Mouse (Mus musculus): ENCODE results near the gene Mrpl4. TPM values are rescaled to one million over a fixed set of nuclear protein-coding genes. Genes with fewer than 3 reads are reported as not detected.

The Mrpl4 gene
- polyA plus RNA-seq, 1 experiment from 2014 or later, result 90.2 TPM

GRCm38 (mm10) chr9:21034481-21035085 is 32.0 kb downstream of the Mrpl4 start:
- Histone ChIP-seq H3K4me1 (replicated peaks; ENCODE audit: control insufficient read depth, insufficient read depth) (0 out of 2 replicates have a peak, but pooled peaks cover 3% of the 10 kb centered on the region), H3K4me2 (replicated peaks; ENCODE audit: low read depth) (no peak overlapping the region), H3K9me3 (ENCODE audit: control insufficient read depth, low read length) (no peaks in the 10 kb centered on the region), H3K36me3 (ENCODE audit: control insufficient read depth, insufficient read depth, low read length) (no peaks in the 10 kb centered on the region), H3K27me3 (ENCODE audit: control insufficient read depth, insufficient read depth, low read length) (peaks cover 35% of the 10 kb centered on the region), H3K27ac (replicated peaks) (no peak overlapping the region), H3K4me3 (ENCODE audit: low read depth, low read length) (no peak overlapping the region), H3K9ac (ENCODE audit: low read length) (no peak overlapping the region)
- WGBS, result 10% methylated on average over 17 of the region's 17 CpGs
- ATAC-seq (ENCODE audit: low FRiP score, low TSS enrichment), result no peak
- TF ChIP-seq CTCF (IDR thresholded peaks at IDR 0.05; ENCODE audit: low read depth) (no peak), EP300 (optimal IDR thresholded peaks at IDR 0.05) (no peak)
- peak; percentile 38 for DNase-seq (ENCODE audit: low spot score)

GRCm38 (mm10) chr9:21035586-21035985 is 33.0 kb downstream of the Mrpl4 start:
- TF ChIP-seq EP300 (optimal IDR thresholded peaks at IDR 0.05) (no peak), CTCF (IDR thresholded peaks at IDR 0.05; ENCODE audit: low read depth) (no peak)
- H3K27me3 ChIP-seq (ENCODE audit: control insufficient read depth, insufficient read depth, low read length), result peaks cover 35% of the 10 kb centered on the region
- WGBS, result 33% methylated on average over 9 of the region's 9 CpGs
- ATAC-seq (ENCODE audit: low FRiP score, low TSS enrichment) (no peak), DNase-seq (ENCODE audit: low spot score) (no peak)
- no peak overlapping the region for H3K4me3 ChIP-seq (ENCODE audit: low read depth, low read length)
- no peaks in the 10 kb centered on the region for H3K36me3 ChIP-seq (ENCODE audit: control insufficient read depth, insufficient read depth, low read length)
- no peak overlapping the region for H3K9ac ChIP-seq (ENCODE audit: low read length)
- no peak overlapping the region for H3K4me2 ChIP-seq (replicated peaks; ENCODE audit: low read depth)
- H3K27ac ChIP-seq (replicated peaks), result no peak overlapping the region
- no peaks in the 10 kb centered on the region for H3K9me3 ChIP-seq (ENCODE audit: control insufficient read depth, low read length)
- no peaks in the 10 kb centered on the region for H3K4me1 ChIP-seq (replicated peaks; ENCODE audit: control insufficient read depth, insufficient read depth)

DNA sequence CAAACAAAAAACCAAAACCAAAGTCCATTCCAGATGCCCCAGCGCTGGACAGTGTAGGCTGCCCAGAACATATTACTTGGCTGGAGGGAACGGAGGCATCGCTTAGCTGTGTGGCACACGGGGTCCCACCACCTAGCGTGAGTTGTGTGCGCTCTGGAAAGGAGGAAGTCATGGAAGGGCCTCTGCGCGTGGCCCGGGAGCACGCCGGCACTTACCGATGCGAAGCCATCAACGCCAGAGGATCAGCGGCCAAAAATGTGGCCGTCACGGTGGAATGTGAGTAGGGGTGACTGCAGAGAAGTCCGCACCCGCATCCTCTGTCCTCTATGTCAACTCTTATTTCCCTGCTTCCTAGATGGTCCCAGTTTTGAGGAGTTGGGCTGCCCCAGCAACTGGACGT is 33.6 kb downstream of the Mrpl4 start:
- DNase-seq (ENCODE audit: low spot score) (no peak), ATAC-seq (ENCODE audit: low FRiP score, low TSS enrichment) (no peak)
- H3K4me1 ChIP-seq (replicated peaks; ENCODE audit: control insufficient read depth, insufficient read depth), result no peaks in the 10 kb centered on the region
- WGBS, result 15% methylated on average over 20 of the region's 20 CpGs
- no peaks in the 10 kb centered on the region for H3K9me3 ChIP-seq (ENCODE audit: control insufficient read depth, low read length)
- H3K36me3 ChIP-seq (ENCODE audit: control insufficient read depth, insufficient read depth, low read length), result no peaks in the 10 kb centered on the region
- no peak overlapping the region for H3K9ac ChIP-seq (ENCODE audit: low read length)
- TF ChIP-seq EP300 (optimal IDR thresholded peaks at IDR 0.05), result no peak
- TF ChIP-seq CTCF (IDR thresholded peaks at IDR 0.05; ENCODE audit: low read depth), result no peak
- H3K4me2 ChIP-seq (replicated peaks; ENCODE audit: low read depth), result no peak overlapping the region
- H3K27ac ChIP-seq (replicated peaks), result no peak overlapping the region
- no peak overlapping the region for H3K4me3 ChIP-seq (ENCODE audit: low read depth, low read length)
- peaks cover 35% of the 10 kb centered on the region for H3K27me3 ChIP-seq (ENCODE audit: control insufficient read depth, insufficient read depth, low read length)

DNA sequence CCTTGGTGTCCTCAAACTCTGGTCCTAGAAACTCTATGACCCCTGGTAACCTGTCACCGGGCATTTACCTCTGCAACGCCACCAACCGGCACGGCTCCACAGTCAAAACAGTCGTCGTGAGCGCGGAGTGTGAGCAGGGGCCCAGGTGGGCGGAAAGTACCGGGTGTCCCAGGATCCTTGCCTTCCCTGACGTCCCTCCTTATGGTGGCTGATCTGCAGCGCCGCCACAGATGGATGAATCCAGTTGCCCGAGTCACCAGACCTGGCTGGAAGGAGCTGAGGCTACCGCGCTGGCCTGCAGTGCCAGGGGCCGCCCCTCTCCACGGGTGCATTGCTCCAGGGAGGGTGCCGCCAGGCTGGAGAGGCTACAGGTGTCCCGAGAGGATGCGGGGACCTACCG is 34.1 kb downstream of the Mrpl4 start:
- Histone ChIP-seq H3K36me3 (ENCODE audit: control insufficient read depth, insufficient read depth, low read length) (no peaks in the 10 kb centered on the region), H3K9ac (ENCODE audit: low read length) (no peak overlapping the region), H3K4me2 (replicated peaks; ENCODE audit: low read depth) (no peak overlapping the region; the same call in 1 of the 2 replicates), H3K4me1 (replicated peaks; ENCODE audit: control insufficient read depth, insufficient read depth) (no peaks in the 10 kb centered on the region), H3K27ac (replicated peaks) (no peak overlapping the region), H3K9me3 (ENCODE audit: control insufficient read depth, low read length) (no peaks in the 10 kb centered on the region), H3K27me3 (ENCODE audit: control insufficient read depth, insufficient read depth, low read length) (peaks cover 35% of the 10 kb centered on the region), H3K4me3 (ENCODE audit: low read depth, low read length) (no peak overlapping the region)
- WGBS, result 6% methylated on average over 22 of the region's 22 CpGs
- TF ChIP-seq EP300 (optimal IDR thresholded peaks at IDR 0.05) (no peak), CTCF (IDR thresholded peaks at IDR 0.05; ENCODE audit: low read depth) (no peak)
- no peak for ATAC-seq (ENCODE audit: low FRiP score, low TSS enrichment)
- DNase-seq (ENCODE audit: low spot score), result no peak

DNA sequence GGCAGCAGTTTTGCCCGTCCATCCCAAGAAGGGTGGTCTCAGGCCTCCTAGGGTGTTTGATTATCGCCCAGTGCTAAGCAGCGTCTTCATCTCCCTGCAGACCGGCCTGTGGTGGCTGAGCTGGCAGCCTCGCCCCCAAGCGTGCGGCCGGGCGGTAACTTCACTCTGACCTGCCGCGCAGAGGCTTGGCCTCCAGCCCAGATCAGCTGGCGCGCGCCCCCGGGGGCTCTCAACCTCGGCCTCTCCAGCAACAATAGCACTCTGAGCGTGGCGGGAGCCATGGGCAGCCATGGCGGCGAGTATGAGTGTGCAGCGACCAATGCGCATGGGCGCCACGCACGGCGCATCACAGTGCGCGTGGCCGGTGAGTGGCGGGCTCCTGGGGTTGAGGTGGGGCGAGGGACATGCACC is 34.9 kb downstream of the Mrpl4 start:
- peaks cover 30% of the 10 kb centered on the region for H3K27me3 ChIP-seq (ENCODE audit: control insufficient read depth, insufficient read depth, low read length)
- peak overlapping the region; percentile 60 for H3K4me2 ChIP-seq (replicated peaks; ENCODE audit: low read depth)
- no peak overlapping the region for H3K27ac ChIP-seq (replicated peaks)
- no peak overlapping the region for H3K9ac ChIP-seq (ENCODE audit: low read length)
- H3K9me3 ChIP-seq (ENCODE audit: control insufficient read depth, low read length), result no peaks in the 10 kb centered on the region
- 2% methylated on average over 31 of the region's 31 CpGs for whole genome bisulfite sequencing
- H3K36me3 ChIP-seq (ENCODE audit: control insufficient read depth, insufficient read depth, low read length), result no peaks in the 10 kb centered on the region
- TF ChIP-seq EP300 (optimal IDR thresholded peaks at IDR 0.05) (no peak), CTCF (IDR thresholded peaks at IDR 0.05; ENCODE audit: low read depth) (no peak)
- ATAC-seq (ENCODE audit: low FRiP score, low TSS enrichment) (no peak), DNase-seq (ENCODE audit: low spot score) (peak; percentile 46)
- H3K4me1 ChIP-seq (replicated peaks; ENCODE audit: control insufficient read depth, insufficient read depth), result no peaks in the 10 kb centered on the region
- H3K4me3 ChIP-seq (ENCODE audit: low read depth, low read length), result peak overlapping the region; percentile 38

- no peaks in the 10 kb centered on the region for H3K4me1 ChIP-seq (replicated peaks; ENCODE audit: control insufficient read depth, insufficient read depth)
- H3K9me3 ChIP-seq (ENCODE audit: control insufficient read depth, low read length), result no peaks in the 10 kb centered on the region
- H3K4me2 ChIP-seq (replicated peaks; ENCODE audit: low read depth), result no peak overlapping the region
- DNase-seq (ENCODE audit: low spot score) (no peak), ATAC-seq (ENCODE audit: low FRiP score, low TSS enrichment) (no peak)
- H3K9ac ChIP-seq (ENCODE audit: low read length), result no peak overlapping the region
- peaks cover 27% of the 10 kb centered on the region for H3K27me3 ChIP-seq (ENCODE audit: control insufficient read depth, insufficient read depth, low read length)
- no peak overlapping the region for H3K4me3 ChIP-seq (ENCODE audit: low read depth, low read length)
- 81% methylated on average over 3 of the region's 3 CpGs for WGBS
- no peak overlapping the region for H3K27ac ChIP-seq (replicated peaks)
- H3K36me3 ChIP-seq (ENCODE audit: control insufficient read depth, insufficient read depth, low read length), result no peaks in the 10 kb centered on the region
- TF ChIP-seq CTCF (IDR thresholded peaks at IDR 0.05; ENCODE audit: low read depth), result no peak
- TF ChIP-seq EP300 (optimal IDR thresholded peaks at IDR 0.05), result no peak
These were observed 37.2 kb downstream of the Mrpl4 start for GRCm38 (mm10) chr9:21039779-21040178.
